Mouse (Mus musculus): ENCODE results near the gene Bglap2. TPM values are rescaled to one million over a fixed set of nuclear protein-coding genes. Genes with fewer than 3 reads are reported as not detected.

Gene Bglap2
- polyA plus RNA-seq, 1 experiment from 2014 or later, result not detected

DNA sequence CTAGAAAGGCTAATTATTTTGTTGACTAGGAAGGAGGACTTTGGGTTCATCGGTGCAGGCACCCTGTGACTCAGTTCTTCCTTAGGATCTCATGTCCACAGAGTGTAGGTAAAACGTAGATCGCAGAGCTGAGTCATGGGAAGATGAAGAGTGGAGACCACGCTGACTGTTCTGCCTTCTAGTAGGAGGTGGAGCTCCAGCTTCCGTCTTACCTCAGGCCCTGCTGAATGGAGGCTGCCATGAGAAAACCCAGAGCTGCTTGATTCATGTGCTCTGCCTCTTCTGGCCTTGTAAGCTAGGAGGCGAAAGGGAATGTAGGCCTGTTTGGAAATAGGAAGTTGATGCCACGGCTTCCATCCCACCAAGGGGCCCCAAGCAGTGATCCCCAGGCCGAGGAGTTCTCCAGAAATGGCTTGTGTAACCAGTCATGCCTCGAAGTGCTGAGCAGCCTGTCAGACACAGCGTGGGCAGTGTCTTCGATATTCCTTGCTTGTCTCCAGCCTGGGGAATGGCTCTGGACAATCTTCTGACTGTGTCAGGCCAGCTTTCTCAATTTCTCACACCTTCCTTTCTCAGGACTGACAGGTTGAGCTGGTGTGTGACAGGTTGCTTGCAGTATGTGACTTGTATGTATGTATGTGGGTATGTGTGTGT is 41.0 kb downstream of the Bglap2 start:
- Histone ChIP-seq H3K27me3 (ENCODE audit: control insufficient read depth, insufficient read depth, low read length) (no peaks in the 10 kb centered on the region), H3K9me3 (replicated peaks; ENCODE audit: control insufficient read depth, low read length) (no peaks in the 10 kb centered on the region), H3K4me1 (ENCODE audit: control insufficient read depth, insufficient read depth, low read length) (peaks cover 23% of the 10 kb centered on the region), H3K4me3 (ENCODE audit: low read length) (peak overlapping the region; percentile 87), H3K27ac (ENCODE audit: low read length) (peak overlapping the region; percentile 96), H3K4me2 (ENCODE audit: low read depth, low read length) (peak overlapping the region; percentile 61), H3K9ac (ENCODE audit: low read length) (peak overlapping the region; percentile 60), H3K36me3 (ENCODE audit: control insufficient read depth, insufficient read depth) (peaks cover 9% of the 10 kb centered on the region)
- no peak for ATAC-seq (replicated peaks; ENCODE audit: extremely low read depth, insufficient read depth, low FRiP score)
- WGBS, result 45% methylated on average over 11 of the region's 11 CpGs

DNA sequence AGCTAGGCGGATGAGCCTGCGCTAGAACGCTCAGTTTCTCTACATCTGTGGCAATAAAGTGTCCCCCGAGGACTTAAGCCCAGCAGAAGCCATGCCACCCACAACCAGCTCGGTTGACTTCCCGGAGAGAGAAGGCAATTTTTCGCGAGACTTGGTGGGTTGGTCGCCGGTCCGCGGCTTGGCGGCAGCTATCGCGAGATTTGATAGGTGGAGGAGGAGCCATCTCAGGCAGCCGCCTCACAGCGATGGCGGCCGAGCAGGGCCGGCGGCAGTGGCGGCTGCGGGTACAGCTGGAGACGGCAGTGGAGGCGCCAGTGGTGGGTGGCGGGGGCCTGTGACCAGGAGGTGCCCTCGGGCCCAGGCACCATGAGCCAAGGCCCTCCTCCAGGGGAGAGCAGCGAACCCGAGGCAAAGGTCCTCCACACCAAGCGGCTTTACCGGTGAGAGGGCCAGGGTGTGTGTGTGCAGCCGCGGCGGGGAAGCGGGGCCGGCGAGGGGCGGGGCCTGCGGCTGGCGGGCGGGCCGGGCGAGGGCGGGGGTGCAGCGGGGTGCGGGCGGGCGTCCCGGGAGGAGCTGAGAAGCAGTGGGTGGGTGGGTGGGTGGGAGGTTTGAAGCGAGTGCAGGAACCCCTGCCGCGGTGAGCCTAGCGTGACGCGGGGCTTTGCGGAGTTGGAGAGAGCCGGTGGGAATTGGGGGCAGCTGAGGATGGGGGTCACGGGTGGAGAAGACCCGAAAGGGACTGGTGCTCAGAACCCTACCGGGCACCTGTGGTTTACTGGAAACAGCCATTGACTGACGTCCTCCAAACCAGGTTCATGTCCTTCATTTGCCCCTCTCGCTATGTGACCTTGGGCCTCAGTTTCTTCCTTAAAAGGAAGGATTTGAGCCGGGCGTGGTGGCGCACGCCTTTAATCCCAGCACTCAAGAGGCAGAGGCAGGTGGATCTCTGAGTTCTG is 42.2 kb downstream of the Bglap2 start, which contains the start of the genes Tmem79 and Smg5:
Tmem79 (minus strand) TSS at position 91 of the 956 bp plus-strand sequence.
Smg5 (plus strand) TSS at position 203 of the 956 bp plus-strand sequence.
- ATAC-seq (replicated peaks; ENCODE audit: extremely low read depth, insufficient read depth, low FRiP score), result peak; percentile 91
- Histone ChIP-seq H3K4me3 (ENCODE audit: low read length) (peak within 1 kb of the TSS; percentile 87), H3K27ac (ENCODE audit: low read length) (peak within 1 kb of the TSS; percentile 96)

DNA sequence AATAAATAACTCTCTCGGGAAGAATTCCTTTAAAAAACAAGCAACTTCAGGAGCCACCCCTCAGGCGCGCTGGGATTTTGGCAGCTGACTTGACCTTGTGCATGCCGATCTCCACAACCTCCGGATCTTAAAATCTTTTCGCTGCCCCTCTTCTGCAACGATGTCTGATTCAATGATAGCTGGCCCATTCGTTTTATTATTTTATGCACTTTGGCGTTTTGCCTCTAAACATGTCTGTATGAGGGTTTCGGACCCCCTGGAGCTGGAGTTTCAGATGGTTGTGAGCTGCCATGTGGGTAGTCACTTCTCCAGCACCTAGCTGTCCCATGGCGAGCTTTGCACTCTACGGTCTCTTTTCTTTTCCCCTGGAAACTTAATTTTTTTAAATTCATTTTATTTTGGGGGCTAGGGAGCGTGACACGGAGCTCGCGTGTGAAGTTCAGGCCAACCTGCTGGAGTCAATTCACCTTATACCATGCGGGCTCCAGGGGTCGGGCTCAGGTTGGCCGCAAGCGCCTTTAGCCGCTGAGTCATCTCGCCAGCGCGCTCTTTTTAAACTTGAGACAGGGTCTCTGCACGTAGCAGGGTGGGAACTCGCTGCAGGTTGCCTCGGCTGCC is 43.0 kb downstream of the Bglap2 start:
- Histone ChIP-seq H3K27ac (ENCODE audit: low read length) (peak overlapping the region; percentile 96), H3K4me2 (ENCODE audit: low read depth, low read length) (peak overlapping the region; percentile 65), H3K4me3 (ENCODE audit: low read length) (peak overlapping the region; percentile 87), H3K27me3 (ENCODE audit: control insufficient read depth, insufficient read depth, low read length) (no peaks in the 10 kb centered on the region), H3K4me1 (ENCODE audit: control insufficient read depth, insufficient read depth, low read length) (peaks cover 23% of the 10 kb centered on the region), H3K9me3 (replicated peaks; ENCODE audit: control insufficient read depth, low read length) (no peaks in the 10 kb centered on the region), H3K9ac (ENCODE audit: low read length) (peak overlapping the region; percentile 84), H3K36me3 (ENCODE audit: control insufficient read depth, insufficient read depth) (no peaks in the 10 kb centered on the region)
- WGBS, result under 1% methylated on average over 27 of the region's 27 CpGs
- peak; percentile 47 for ATAC-seq (replicated peaks; ENCODE audit: extremely low read depth, insufficient read depth, low FRiP score)

More for the DNA sequence above, 42.2 kb downstream of the Bglap2 start, which contains the start of the genes Tmem79 and Smg5:
- under 1% methylated on average over 52 of the region's 66 CpGs for WGBS
- no peaks in the 10 kb centered on the region; the same call in 1 of the 2 replicates for H3K36me3 ChIP-seq (ENCODE audit: control insufficient read depth, insufficient read depth)
- peak within 1 kb of the TSS; percentile 65 for H3K4me2 ChIP-seq (ENCODE audit: low read depth, low read length)
- peak within 1 kb of the TSS; percentile 98 for H3K9ac ChIP-seq (ENCODE audit: low read length)
- peaks cover 23% of the 10 kb centered on the region for H3K4me1 ChIP-seq (ENCODE audit: control insufficient read depth, insufficient read depth, low read length)
- no peaks in the 10 kb centered on the region for H3K9me3 ChIP-seq (replicated peaks; ENCODE audit: control insufficient read depth, low read length)
- no peaks in the 10 kb centered on the region for H3K27me3 ChIP-seq (ENCODE audit: control insufficient read depth, insufficient read depth, low read length)

DNA sequence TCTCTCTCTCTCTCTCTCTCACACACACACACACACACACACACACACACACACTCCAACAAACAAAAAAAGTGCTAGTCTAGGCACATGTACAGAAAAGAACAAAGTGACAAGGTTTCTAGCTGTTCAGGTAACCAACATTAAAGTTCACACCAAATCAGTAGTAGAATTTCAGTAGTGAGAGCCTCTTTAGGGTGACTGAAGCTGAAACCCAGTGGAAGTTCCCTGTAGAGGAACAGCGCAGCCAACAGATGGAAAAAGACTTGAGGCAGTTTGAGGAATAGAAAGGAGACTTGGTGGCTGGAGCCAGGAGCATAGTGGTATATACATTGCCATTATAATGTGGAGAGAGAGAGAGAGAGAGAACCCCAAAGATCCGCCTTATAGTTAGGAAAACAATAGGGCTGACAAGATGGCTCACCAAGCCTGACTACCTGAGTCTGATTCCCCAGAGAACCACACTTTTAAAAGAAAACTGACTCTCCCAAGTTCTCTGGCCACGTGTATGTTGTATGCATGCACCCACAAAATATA is 43.5 kb downstream of the Bglap2 start:
- ATAC-seq (replicated peaks; ENCODE audit: extremely low read depth, insufficient read depth, low FRiP score), result no peak
- no peaks in the 10 kb centered on the region for H3K36me3 ChIP-seq (ENCODE audit: control insufficient read depth, insufficient read depth)
- WGBS, result 39% methylated on average over 3 of the region's 3 CpGs

DNA sequence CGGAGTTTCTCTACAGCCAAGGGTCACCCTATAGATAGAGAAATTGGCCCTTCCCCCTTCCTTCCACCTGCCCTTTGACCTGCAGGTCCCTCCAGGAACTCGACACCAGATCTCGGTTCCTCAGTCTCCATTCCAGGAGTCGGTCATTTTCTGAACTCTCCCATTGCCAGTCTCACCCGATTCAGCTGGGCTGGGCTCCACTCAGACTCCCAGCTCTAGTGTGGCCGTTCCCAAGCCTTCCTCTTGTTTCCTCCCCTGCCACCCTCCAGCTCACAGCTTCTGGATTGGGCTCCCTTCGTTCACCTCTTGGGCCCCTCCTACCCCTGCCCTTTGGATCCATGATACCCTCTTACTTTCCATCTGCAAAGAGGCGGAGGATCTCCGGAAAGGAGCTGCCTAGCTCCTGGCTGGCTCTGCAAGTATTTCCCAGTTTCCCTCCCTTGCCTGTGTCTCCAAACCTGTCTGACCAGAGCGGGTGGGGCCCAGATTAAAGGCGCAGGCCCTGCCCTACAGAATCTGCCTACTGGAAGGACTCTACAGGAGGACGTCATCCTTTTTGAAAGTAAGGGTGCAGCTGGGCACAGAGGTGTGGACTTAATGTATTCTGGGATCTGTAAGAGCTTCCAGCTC is 44.4 kb downstream of the Bglap2 start:
- no peaks in the 10 kb centered on the region for H3K27me3 ChIP-seq (ENCODE audit: control insufficient read depth, insufficient read depth, low read length)
- H3K4me1 ChIP-seq (ENCODE audit: control insufficient read depth, insufficient read depth, low read length), result peaks cover 23% of the 10 kb centered on the region
- no peak overlapping the region for H3K27ac ChIP-seq (ENCODE audit: low read length)
- no peak for ATAC-seq (replicated peaks; ENCODE audit: extremely low read depth, insufficient read depth, low FRiP score)
- peaks cover 4% of the 10 kb centered on the region; the same call in 1 of the 2 replicates for H3K36me3 ChIP-seq (ENCODE audit: control insufficient read depth, insufficient read depth)
- no peak overlapping the region for H3K9ac ChIP-seq (ENCODE audit: low read length)
- H3K4me2 ChIP-seq (ENCODE audit: low read depth, low read length), result peak overlapping the region; percentile 65; the same call in 1 of the 2 replicates
- H3K9me3 ChIP-seq (replicated peaks; ENCODE audit: control insufficient read depth, low read length), result no peaks in the 10 kb centered on the region
- no peak overlapping the region for H3K4me3 ChIP-seq (ENCODE audit: low read length)
- WGBS, result 54% methylated on average over 12 of the region's 12 CpGs

More for the DNA sequence above, 43.5 kb downstream of the Bglap2 start:
- peak overlapping the region; percentile 65 for H3K4me2 ChIP-seq (ENCODE audit: low read depth, low read length)
- no peaks in the 10 kb centered on the region for H3K27me3 ChIP-seq (ENCODE audit: control insufficient read depth, insufficient read depth, low read length)
- H3K4me1 ChIP-seq (ENCODE audit: control insufficient read depth, insufficient read depth, low read length), result peaks cover 23% of the 10 kb centered on the region
- peak overlapping the region; percentile 84 for H3K9ac ChIP-seq (ENCODE audit: low read length)
- H3K27ac ChIP-seq (ENCODE audit: low read length), result peak overlapping the region; percentile 96
- no peaks in the 10 kb centered on the region for H3K9me3 ChIP-seq (replicated peaks; ENCODE audit: control insufficient read depth, low read length)
- peak overlapping the region; percentile 87 for H3K4me3 ChIP-seq (ENCODE audit: low read length)

DNA sequence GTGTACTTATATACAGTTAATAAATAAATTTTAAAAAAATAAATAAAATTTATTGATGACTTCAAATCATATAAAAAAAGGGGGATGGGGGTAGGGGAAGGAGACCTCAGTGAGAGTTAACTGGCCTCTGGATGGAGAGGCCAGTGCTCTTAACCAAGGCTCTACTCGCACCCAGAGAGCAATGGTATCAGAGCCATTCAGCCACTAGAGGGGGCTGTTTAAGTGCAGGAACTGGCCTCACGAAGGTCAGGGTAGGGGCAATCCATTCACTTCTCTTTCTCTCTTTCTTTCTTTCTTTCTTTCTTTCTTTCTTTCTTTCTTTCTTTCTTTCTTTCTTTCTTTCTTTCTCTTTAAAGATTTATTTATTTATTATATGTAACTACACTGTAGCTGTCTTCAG is 47.2 kb downstream of the Bglap2 start:
- WGBS, result 29% methylated on average over 2 of the region's 2 CpGs
- no peak overlapping the region for H3K27ac ChIP-seq (ENCODE audit: low read length)
- no peak overlapping the region for H3K9ac ChIP-seq (ENCODE audit: low read length)
- no peaks in the 10 kb centered on the region for H3K27me3 ChIP-seq (ENCODE audit: control insufficient read depth, insufficient read depth, low read length)
- H3K4me1 ChIP-seq (ENCODE audit: control insufficient read depth, insufficient read depth, low read length), result peaks cover 5% of the 10 kb centered on the region
- H3K9me3 ChIP-seq (replicated peaks; ENCODE audit: control insufficient read depth, low read length), result no peaks in the 10 kb centered on the region
- no peak overlapping the region for H3K4me3 ChIP-seq (ENCODE audit: low read length)
- peaks cover 10% of the 10 kb centered on the region; the same call in 1 of the 2 replicates for H3K36me3 ChIP-seq (ENCODE audit: control insufficient read depth, insufficient read depth)
- H3K4me2 ChIP-seq (ENCODE audit: low read depth, low read length), result no peak overlapping the region
- no peak for ATAC-seq (replicated peaks; ENCODE audit: extremely low read depth, insufficient read depth, low FRiP score)

DNA sequence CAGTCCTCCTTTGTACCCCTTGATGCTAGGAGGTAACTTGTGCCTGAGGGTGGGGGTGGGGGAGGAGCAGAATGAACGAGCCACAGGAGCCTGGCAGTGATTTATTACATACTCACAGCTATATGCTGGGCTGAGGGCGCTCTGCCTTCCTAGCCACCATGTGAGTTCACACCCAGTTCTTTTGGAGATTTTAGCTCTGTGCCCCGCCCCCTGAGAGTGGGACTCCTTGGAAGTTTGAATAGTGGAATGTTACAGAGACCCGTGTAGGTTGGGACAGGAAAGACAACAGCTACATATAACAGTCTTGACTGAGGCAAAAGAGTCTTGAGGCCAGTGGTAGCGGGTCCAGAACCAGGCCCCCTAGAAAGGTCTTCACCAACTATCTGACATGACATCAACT is 49.5 kb downstream of the Bglap2 start:
- H3K27me3 ChIP-seq (ENCODE audit: control insufficient read depth, insufficient read depth, low read length), result no peaks in the 10 kb centered on the region
- no peaks in the 10 kb centered on the region for H3K9me3 ChIP-seq (replicated peaks; ENCODE audit: control insufficient read depth, low read length)
- H3K4me2 ChIP-seq (ENCODE audit: low read depth, low read length), result no peak overlapping the region
- no peak overlapping the region for H3K9ac ChIP-seq (ENCODE audit: low read length)
- H3K36me3 ChIP-seq (ENCODE audit: control insufficient read depth, insufficient read depth), result peaks cover 10% of the 10 kb centered on the region; the same call in 1 of the 2 replicates
- H3K4me3 ChIP-seq (ENCODE audit: low read length), result no peak overlapping the region
- peaks cover 9% of the 10 kb centered on the region for H3K4me1 ChIP-seq (ENCODE audit: control insufficient read depth, insufficient read depth, low read length)
- no peak overlapping the region for H3K27ac ChIP-seq (ENCODE audit: low read length)
- WGBS, result 82% methylated on average over 5 of the region's 5 CpGs
- no peak for ATAC-seq (replicated peaks; ENCODE audit: extremely low read depth, insufficient read depth, low FRiP score)
